Mouse (Mus musculus): ENCODE results near the gene Snrnp70. TPM values are rescaled to one million over a fixed set of nuclear protein-coding genes. Genes with fewer than 3 reads are reported as not detected.
"Not testable (repeated sequence)": the region's sequence is repeated elsewhere in the genome, so short reads cannot be mapped to it uniquely, and the experiment has no call there.

Gene Snrnp70
- total RNA-seq, 2 experiments from 2014 or later = 386 to 456 TPM

- DNase-seq (ENCODE audit: low spot score in 2 of 2) = peak in 1 of 2 experiments; percentile 4
Measured at GRCm38 (mm10) chr7:45369022-45369745, 26.4 kb downstream of the Snrnp70 start.

GRCm38 (mm10) chr7:45368178-45368577, 27.4 kb downstream of the Snrnp70 start:
- no peak for DNase-seq (ENCODE audit: low spot score in 2 of 2)

GRCm38 (mm10) chr7:45367020-45367880, 28.3 kb downstream of the Snrnp70 start:
- peak; percentile 99 for DNase-seq (ENCODE audit: low spot score in 2 of 2)

- DNase-seq (ENCODE audit: low spot score in 2 of 2) = no peak
Measured at GRCm38 (mm10) chr7:45366652-45367019, 28.9 kb downstream of the Snrnp70 start, which contains the start of gene Ppfia3. TSS of gene Ppfia3 (minus strand) at chr7:45367019.

- peak in 1 of 2 experiments; percentile 46 for DNase-seq (ENCODE audit: low spot score in 2 of 2)
Measured at GRCm38 (mm10) chr7:45365742-45366651, 29.5 kb downstream of the Snrnp70 start.

- DNase-seq (ENCODE audit: low spot score in 2 of 2) = no peak
Measured at GRCm38 (mm10) chr7:45363983-45364382, 31.6 kb downstream of the Snrnp70 start.

GRCm38 (mm10) chr7:45362801-45363200, 32.7 kb downstream of the Snrnp70 start:
- DNase-seq (ENCODE audit: low spot score in 2 of 2) = no peak

- peak; percentile 81 to 86 for DNase-seq (ENCODE audit: low spot score in 2 of 2)
Measured at GRCm38 (mm10) chr7:45361243-45361804, 34.2 kb downstream of the Snrnp70 start.

GRCm38 (mm10) chr7:45360404-45361125, 35.0 kb downstream of the Snrnp70 start:
- no peak for DNase-seq (ENCODE audit: low spot score in 2 of 2)

GRCm38 (mm10) chr7:45359081-45359480, 36.5 kb downstream of the Snrnp70 start:
- DNase-seq (ENCODE audit: low spot score in 2 of 2) = not testable (repeated sequence)

GRCm38 (mm10) chr7:45356087-45356486, 39.5 kb downstream of the Snrnp70 start:
- DNase-seq (ENCODE audit: low spot score in 2 of 2) = no peak

GRCm38 (mm10) chr7:45355318-45356020, 40.1 kb downstream of the Snrnp70 start:
- no peak for DNase-seq (ENCODE audit: low spot score in 2 of 2)

GRCm38 (mm10) chr7:45353041-45353440, 42.5 kb downstream of the Snrnp70 start:
- no peak for DNase-seq (ENCODE audit: low spot score in 2 of 2)

GRCm38 (mm10) chr7:45346905-45347304, 48.6 kb downstream of the Snrnp70 start:
- no peak for DNase-seq (ENCODE audit: low spot score in 2 of 2)

- DNase-seq (ENCODE audit: low spot score in 2 of 2) = no peak
Measured at GRCm38 (mm10) chr7:45343543-45343942, 52.0 kb downstream of the Snrnp70 start.

GRCm38 (mm10) chr7:45342081-45342480, 53.5 kb downstream of the Snrnp70 start:
- no peak for DNase-seq (ENCODE audit: low spot score in 2 of 2)

GRCm38 (mm10) chr7:45341303-45341702, 54.2 kb downstream of the Snrnp70 start:
- peak; percentile 78 to 87 for DNase-seq (ENCODE audit: low spot score in 2 of 2)

GRCm38 (mm10) chr7:45340669-45341068, 54.9 kb downstream of the Snrnp70 start:
- DNase-seq (ENCODE audit: low spot score in 2 of 2) = no peak

- DNase-seq (ENCODE audit: low spot score in 2 of 2) = no peak
Measured at GRCm38 (mm10) chr7:45340066-45340442, 55.5 kb downstream of the Snrnp70 start.

Data from layer of hippocampus, postnatal 14 days (tissue).